Mouse (Mus musculus) skeletal muscle tissue, postnatal 0 days (tissue): ENCODE results near the gene Ccdc36. TPM values are rescaled to one million over a fixed set of nuclear protein-coding genes. Genes with fewer than 3 reads are reported as not detected.

Experiments used
- polyA plus RNA-seq: library from polyadenylated mRNA; unstranded; fragments of >200 nt; fragmentation: Nextera tagmentation; extraction: Ambion mirVana; gene quantifications from 2 replicates; pipeline ENCODE4 v1.2.1, GENCODE M21; 2015

Ccdc36 gene
- polyA plus RNA-seq = 0.45 and 0.71 TPM in 2 replicates

GRCm38 (mm10) chr9:108428384-108428783 lies at the start of gene Ccdc36:
Ccdc36 (minus strand) TSS chr9:108428484.

GRCm38 (mm10) chr9:108461181-108461631 lies 32.9 kb upstream of the Ccdc36 start, which contains the start of gene Klhdc8b:
Klhdc8b (minus strand) TSS chr9:108461581.

GRCm38 (mm10) chr9:108460319-108461178 lies 32.3 kb upstream of the Ccdc36 start, which contains the start of gene Ccdc71:
Ccdc71 (plus strand) TSS chr9:108460527.

GRCm38 (mm10) chr9:108436182-108436581 lies 7.9 kb upstream of the Ccdc36 start, which contains the start of gene BC048562:
BC048562 (plus strand) TSS chr9:108436482.

GRCm38 (mm10) chr9:108392676-108393075 lies 35.6 kb downstream of the Ccdc36 start, which contains the start of gene 1700102P08Rik:
1700102P08Rik (plus strand) TSS chr9:108392805.

Other genes with a start within 250 kb of the Ccdc36 start
- gene Bsn, start 238.1 kb downstream of the Ccdc36 start, polyA plus RNA-seq = 0.12 and 0.13 TPM in 2 replicates
- gene Dag1, start 164.5 kb downstream of the Ccdc36 start, polyA plus RNA-seq = 160 and 165 TPM in 2 replicates
- gene Nicn1, start 138.1 kb downstream of the Ccdc36 start, polyA plus RNA-seq = 13.9 and 14.8 TPM in 2 replicates
- 2.1 and 2.4 TPM in 2 replicates for gene Amt, start 131.6 kb downstream of the Ccdc36 start, polyA plus RNA-seq
- 251 and 309 TPM in 2 replicates for gene Rhoa, start 122.4 kb downstream of the Ccdc36 start, polyA plus RNA-seq
- 43.3 and 45.6 TPM in 2 replicates for gene Tcta, start 122.3 kb downstream of the Ccdc36 start, polyA plus RNA-seq
- gene Gpx1, start 89.6 kb downstream of the Ccdc36 start, polyA plus RNA-seq = 242 and 328 TPM in 2 replicates
- 42.4 and 44.9 TPM in 2 replicates for gene Usp4, start 80.6 kb downstream of the Ccdc36 start, polyA plus RNA-seq
- 0.15 and 0.28 TPM in 2 replicates for gene 1700102P08Rik, start 35.7 kb downstream of the Ccdc36 start, polyA plus RNA-seq
- gene BC048562, start 8.0 kb upstream of the Ccdc36 start, polyA plus RNA-seq = not detected in 2 replicates
- gene Ccdc71, start 32.0 kb upstream of the Ccdc36 start, polyA plus RNA-seq = 22.3 and 24.9 TPM in 2 replicates
- 14.7 and 17.2 TPM in 2 replicates for gene Klhdc8b, start 33.1 kb upstream of the Ccdc36 start, polyA plus RNA-seq
- gene Lamb2, start 51.3 kb upstream of the Ccdc36 start, polyA plus RNA-seq = 34.7 and 41.0 TPM in 2 replicates
- 38.7 and 43.0 TPM in 2 replicates for gene Usp19, start 62.1 kb upstream of the Ccdc36 start, polyA plus RNA-seq
- 47.8 and 49.7 TPM in 2 replicates for gene Qars, start 79.2 kb upstream of the Ccdc36 start, polyA plus RNA-seq
- gene Qrich1, start 88.3 kb upstream of the Ccdc36 start, polyA plus RNA-seq = 62.0 and 62.6 TPM in 2 replicates
- gene Impdh2, start 131.8 kb upstream of the Ccdc36 start, polyA plus RNA-seq = 56.6 and 61.8 TPM in 2 replicates
- 55.6 and 60.5 TPM in 2 replicates for gene Ndufaf3, start 138.9 kb upstream of the Ccdc36 start, polyA plus RNA-seq
- 23.8 and 31.6 TPM in 2 replicates for gene Dalrd3, start 141.4 kb upstream of the Ccdc36 start, polyA plus RNA-seq
- gene Wdr6, start 150.3 kb upstream of the Ccdc36 start, polyA plus RNA-seq = 15.5 and 17.7 TPM in 2 replicates
- gene P4htm, start 169.2 kb upstream of the Ccdc36 start, polyA plus RNA-seq = 4.7 and 5.4 TPM in 2 replicates
- 38.6 and 43.2 TPM in 2 replicates for gene Arih2, start 220.9 kb upstream of the Ccdc36 start, polyA plus RNA-seq
- gene Slc25a20, start 233.6 kb upstream of the Ccdc36 start, polyA plus RNA-seq = 126 and 132 TPM in 2 replicates